Mouse (Mus musculus) liver, embryonic 14.5 days (tissue): ENCODE measurements around the gene Rps4x.

Experiments used
- CTCF ChIP-seq: IDR thresholded peaks from 2 replicates; pipeline ENCODE4 v1.5.1; 2016; ENCODE audit warnings: antibody characterized with exemption, low read depth, control low read depth
- EP300 ChIP-seq: IDR thresholded peaks from 2 replicates; pipeline ENCODE4 v1.6.1; 2016; ENCODE audit warnings: antibody characterized with exemption, low read depth

- peak; percentile 53 for TF ChIP-seq EP300
- no peak for TF ChIP-seq CTCF
Observed at GRCm38 (mm10) chrX:102170900-102171299, 18.3 kb downstream of the Rps4x start.
